Mouse (Mus musculus): ENCODE measurements at regions not wholly inside any gene's neighbourhood (a gene's known extent, or its start where the extent isn't known, plus 50 kb on each side); places are given as distances from the start of the nearest gene placed in this dataset.

DNA sequence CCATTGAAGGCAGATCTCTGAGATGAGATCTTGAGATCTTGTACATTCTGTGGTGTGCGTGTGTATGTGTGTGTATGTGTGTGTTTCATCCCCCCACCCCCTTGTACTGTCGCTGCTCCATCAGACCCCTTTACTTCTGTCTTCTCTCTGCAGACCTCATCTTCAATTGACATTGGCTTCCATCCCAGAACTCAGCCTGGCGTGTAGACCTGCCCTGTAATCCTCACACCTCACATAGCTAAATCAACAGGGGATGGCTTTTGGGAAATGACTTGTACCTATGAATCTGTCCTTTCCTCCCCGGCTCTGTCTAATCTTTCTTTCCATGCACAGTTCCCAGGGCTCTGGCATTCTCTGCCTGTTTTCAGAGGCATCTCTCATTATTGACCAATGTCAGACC lies 1227.5 kb upstream of the A1bg start:
- Histone ChIP-seq H3K4me2 (ENCODE audit: low read depth, severe bottlenecking) (no peak overlapping the region), H3K27me3 (ENCODE audit: control insufficient read depth, insufficient read depth, low read length) (no peaks in the 10 kb centered on the region), H3K36me3 (ENCODE audit: control insufficient read depth, insufficient read depth, low read length) (no peaks in the 10 kb centered on the region), H3K27ac (replicated peaks; ENCODE audit: low read depth, low read length) (no peak overlapping the region), H3K4me1 (ENCODE audit: control insufficient read depth, insufficient read depth, low read length) (no peaks in the 10 kb centered on the region), H3K9ac (ENCODE audit: low read length) (no peak overlapping the region), H3K9me3 (ENCODE audit: control insufficient read depth, low read length) (no peaks in the 10 kb centered on the region), H3K4me3 (ENCODE audit: low read depth, low read length) (no peak overlapping the region)
- no peak for DNase-seq (ENCODE audit: low spot score)
- ATAC-seq (ENCODE audit: insufficient number of reproducible peaks, low FRiP score, low TSS enrichment, low read depth), result no peak
- WGBS, result 95% methylated on average over 4 of the region's 4 CpGs

DNA sequence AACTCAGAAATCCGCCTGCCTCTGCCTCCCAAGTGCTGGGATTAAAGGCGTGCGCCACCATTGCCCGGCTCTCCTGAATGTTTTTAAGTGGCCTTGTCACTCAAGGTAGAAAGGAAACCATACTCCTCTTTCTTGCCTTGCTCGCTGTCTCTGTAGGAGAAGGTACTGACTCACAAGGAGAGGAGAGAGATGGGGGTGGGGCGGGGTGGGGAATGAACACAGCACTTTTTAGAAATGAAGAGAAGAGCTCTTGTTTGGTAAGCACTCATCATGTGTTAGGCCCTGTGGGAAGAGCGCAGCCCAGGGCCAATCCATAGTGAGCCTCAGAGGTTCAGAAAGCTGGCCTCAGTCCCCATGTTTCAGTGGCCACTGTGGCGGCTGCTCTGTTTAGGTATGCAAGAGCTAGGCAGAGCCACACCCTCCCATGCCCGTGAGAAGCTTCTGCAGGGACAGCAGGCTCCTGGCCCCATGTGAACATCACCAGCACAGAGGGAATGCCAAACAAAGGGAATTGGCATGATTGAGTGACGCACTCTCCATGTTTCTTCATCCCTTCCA lies 1225.9 kb upstream of the A1bg start:
- Histone ChIP-seq H3K4me3 (ENCODE audit: low read depth, low read length) (no peak overlapping the region), H3K27ac (replicated peaks; ENCODE audit: low read depth, low read length) (no peak overlapping the region), H3K27me3 (ENCODE audit: control insufficient read depth, insufficient read depth, low read length) (no peaks in the 10 kb centered on the region), H3K9ac (ENCODE audit: low read length) (no peak overlapping the region), H3K4me2 (ENCODE audit: low read depth, severe bottlenecking) (no peak overlapping the region), H3K4me1 (ENCODE audit: control insufficient read depth, insufficient read depth, low read length) (no peaks in the 10 kb centered on the region), H3K9me3 (ENCODE audit: control insufficient read depth, low read length) (no peaks in the 10 kb centered on the region), H3K36me3 (ENCODE audit: control insufficient read depth, insufficient read depth, low read length) (no peaks in the 10 kb centered on the region)
- WGBS, result 85% methylated on average over 10 of the region's 10 CpGs
- ATAC-seq (ENCODE audit: insufficient number of reproducible peaks, low FRiP score, low TSS enrichment, low read depth) (no peak), DNase-seq (ENCODE audit: low spot score) (no peak)

DNA sequence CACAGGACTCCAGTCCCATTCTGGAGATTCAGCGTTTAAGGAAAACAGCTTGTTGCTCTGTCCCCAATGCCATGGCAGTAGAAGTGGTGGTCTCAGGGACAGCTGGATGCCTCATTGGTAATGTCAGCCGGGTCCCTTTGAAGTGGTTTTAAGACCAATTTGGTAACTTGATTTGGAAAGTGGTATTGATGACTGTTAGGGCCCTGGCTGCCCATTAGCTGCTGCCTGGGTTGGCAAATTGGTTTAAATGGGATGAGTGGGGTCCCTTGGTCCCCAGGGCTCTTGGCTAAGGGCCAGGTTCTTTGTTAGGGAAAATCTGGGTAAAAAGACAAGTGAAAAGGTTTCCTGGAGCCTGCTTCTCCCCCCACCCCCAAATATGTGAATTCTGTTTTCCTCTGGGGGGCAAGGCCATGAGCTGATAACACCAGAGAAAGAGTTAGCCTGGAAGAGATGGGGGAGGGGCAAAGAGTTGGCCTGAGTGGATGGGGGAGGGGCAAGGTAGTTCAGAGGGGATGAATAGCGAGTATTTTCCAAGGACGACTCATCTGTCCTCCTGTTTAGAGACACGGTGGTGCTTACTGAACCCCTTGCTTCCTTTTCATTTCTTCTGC lies 1224.6 kb upstream of the A1bg start:
- H3K27ac ChIP-seq (replicated peaks; ENCODE audit: low read depth, low read length), result no peak overlapping the region

GRCm38 (mm10) chr15:62145643-62146285 lies 1223.0 kb upstream of the A1bg start:
- no peak overlapping the region for H3K9ac ChIP-seq (ENCODE audit: low read length)
- H3K27ac ChIP-seq (replicated peaks; ENCODE audit: low read depth, low read length), result no peak overlapping the region
- H3K4me2 ChIP-seq (ENCODE audit: low read depth, severe bottlenecking), result no peak overlapping the region
- no peaks in the 10 kb centered on the region for H3K36me3 ChIP-seq (ENCODE audit: control insufficient read depth, insufficient read depth, low read length)
- ATAC-seq (ENCODE audit: insufficient number of reproducible peaks, low FRiP score, low TSS enrichment, low read depth) (no peak), DNase-seq (ENCODE audit: low spot score) (no peak)
- H3K4me1 ChIP-seq (ENCODE audit: control insufficient read depth, insufficient read depth, low read length), result no peaks in the 10 kb centered on the region
- H3K27me3 ChIP-seq (ENCODE audit: control insufficient read depth, insufficient read depth, low read length), result no peaks in the 10 kb centered on the region
- WGBS, result 90% methylated on average over 4 of the region's 4 CpGs
- H3K4me3 ChIP-seq (ENCODE audit: low read depth, low read length), result no peak overlapping the region
- H3K9me3 ChIP-seq (ENCODE audit: control insufficient read depth, low read length), result no peaks in the 10 kb centered on the region

More for the DNA sequence above, 1224.6 kb upstream of the A1bg start:
- DNase-seq (ENCODE audit: low spot score) (no peak), ATAC-seq (ENCODE audit: insufficient number of reproducible peaks, low FRiP score, low TSS enrichment, low read depth) (no peak)
- Histone ChIP-seq H3K9me3 (ENCODE audit: control insufficient read depth, low read length) (no peaks in the 10 kb centered on the region), H3K4me2 (ENCODE audit: low read depth, severe bottlenecking) (no peak overlapping the region), H3K9ac (ENCODE audit: low read length) (no peak overlapping the region), H3K36me3 (ENCODE audit: control insufficient read depth, insufficient read depth, low read length) (no peaks in the 10 kb centered on the region), H3K4me3 (ENCODE audit: low read depth, low read length) (no peak overlapping the region), H3K27me3 (ENCODE audit: control insufficient read depth, insufficient read depth, low read length) (no peaks in the 10 kb centered on the region), H3K4me1 (ENCODE audit: control insufficient read depth, insufficient read depth, low read length) (no peaks in the 10 kb centered on the region)
- 22% methylated on average over 5 of the region's 5 CpGs for WGBS

- WGBS, result 90% methylated on average over 10 of the region's 10 CpGs
- Histone ChIP-seq H3K9ac (ENCODE audit: low read length) (no peak overlapping the region), H3K27me3 (ENCODE audit: control insufficient read depth, insufficient read depth, low read length) (no peaks in the 10 kb centered on the region), H3K4me1 (ENCODE audit: control insufficient read depth, insufficient read depth, low read length) (no peaks in the 10 kb centered on the region), H3K9me3 (ENCODE audit: control insufficient read depth, low read length) (no peaks in the 10 kb centered on the region), H3K36me3 (ENCODE audit: control insufficient read depth, insufficient read depth, low read length) (no peaks in the 10 kb centered on the region), H3K27ac (replicated peaks; ENCODE audit: low read depth, low read length) (no peak overlapping the region), H3K4me3 (ENCODE audit: low read depth, low read length) (no peak overlapping the region), H3K4me2 (ENCODE audit: low read depth, severe bottlenecking) (no peak overlapping the region)
- no peak for DNase-seq (ENCODE audit: low spot score)
- ATAC-seq (ENCODE audit: insufficient number of reproducible peaks, low FRiP score, low TSS enrichment, low read depth), result no peak
Observed at GRCm38 (mm10) chr15:62144776-62145564, 1222.2 kb upstream of the A1bg start.

DNA sequence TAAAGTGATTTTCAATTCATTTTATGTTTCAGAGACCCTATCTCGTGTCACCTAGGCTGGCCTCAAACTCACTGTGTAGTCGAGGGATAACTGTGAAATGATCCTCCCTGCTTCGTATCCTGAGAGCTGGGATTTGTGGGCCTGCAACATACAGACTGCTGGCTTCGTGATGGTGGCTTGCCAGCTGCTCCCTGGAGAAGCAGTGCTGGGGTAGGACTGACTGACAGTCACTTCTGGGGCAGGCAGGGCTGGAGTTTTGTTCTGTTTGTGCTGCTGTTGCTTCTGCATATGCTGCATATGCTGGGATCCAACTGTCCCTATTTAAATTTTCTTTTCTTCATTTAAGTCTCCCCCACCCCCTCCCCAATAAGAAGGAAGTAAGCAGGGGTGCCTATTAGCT lies 1217.0 kb upstream of the A1bg start:
- ATAC-seq (ENCODE audit: insufficient number of reproducible peaks, low FRiP score, low TSS enrichment, low read depth) (no peak), DNase-seq (ENCODE audit: low spot score) (no peak)
- Histone ChIP-seq H3K4me3 (ENCODE audit: low read depth, low read length) (no peak overlapping the region), H3K27ac (replicated peaks; ENCODE audit: low read depth, low read length) (no peak overlapping the region), H3K4me1 (ENCODE audit: control insufficient read depth, insufficient read depth, low read length) (no peaks in the 10 kb centered on the region), H3K9ac (ENCODE audit: low read length) (no peak overlapping the region), H3K36me3 (ENCODE audit: control insufficient read depth, insufficient read depth, low read length) (no peaks in the 10 kb centered on the region), H3K4me2 (ENCODE audit: low read depth, severe bottlenecking) (no peak overlapping the region), H3K27me3 (ENCODE audit: control insufficient read depth, insufficient read depth, low read length) (no peaks in the 10 kb centered on the region), H3K9me3 (ENCODE audit: control insufficient read depth, low read length) (no peaks in the 10 kb centered on the region)
- WGBS, result 70% methylated on average over 4 of the region's 4 CpGs

DNA sequence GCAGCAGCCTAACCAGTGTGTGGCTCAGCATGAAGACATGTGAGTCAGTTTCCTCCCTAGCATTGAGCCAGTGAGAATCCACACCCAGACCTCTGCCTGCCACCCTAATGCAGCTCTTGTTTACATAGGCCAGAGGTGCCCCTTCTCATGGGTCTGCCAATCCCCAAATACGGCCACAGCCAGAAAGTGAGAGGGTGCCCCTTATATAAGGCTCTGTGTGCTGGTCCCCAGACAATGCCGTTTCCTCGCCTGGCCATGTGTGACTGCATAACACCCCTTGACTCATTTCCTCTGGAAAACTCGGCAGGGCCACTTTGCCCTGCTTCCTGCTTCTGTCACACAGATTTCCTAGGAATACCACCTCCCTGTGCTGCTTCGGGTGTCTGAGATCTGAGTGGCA lies 1216.4 kb upstream of the A1bg start:
- 43% methylated on average over 5 of the region's 5 CpGs for WGBS
- no peak overlapping the region for H3K27ac ChIP-seq (replicated peaks; ENCODE audit: low read depth, low read length)
- no peak for ATAC-seq (ENCODE audit: insufficient number of reproducible peaks, low FRiP score, low TSS enrichment, low read depth)

GRCm38 (mm10) chr15:62138701-62139100 lies 1215.9 kb upstream of the A1bg start:
- Histone ChIP-seq H3K4me1 (ENCODE audit: control insufficient read depth, insufficient read depth, low read length) (no peaks in the 10 kb centered on the region), H3K27ac (replicated peaks; ENCODE audit: low read depth, low read length) (no peak overlapping the region), H3K4me3 (ENCODE audit: low read depth, low read length) (no peak overlapping the region), H3K9ac (ENCODE audit: low read length) (no peak overlapping the region), H3K36me3 (ENCODE audit: control insufficient read depth, insufficient read depth, low read length) (no peaks in the 10 kb centered on the region), H3K27me3 (ENCODE audit: control insufficient read depth, insufficient read depth, low read length) (no peaks in the 10 kb centered on the region), H3K4me2 (ENCODE audit: low read depth, severe bottlenecking) (no peak overlapping the region), H3K9me3 (ENCODE audit: control insufficient read depth, low read length) (no peaks in the 10 kb centered on the region)
- DNase-seq (ENCODE audit: low spot score) (no peak), ATAC-seq (ENCODE audit: insufficient number of reproducible peaks, low FRiP score, low TSS enrichment, low read depth) (no peak)
- WGBS, result 91% methylated on average over 6 of the region's 6 CpGs

More for the DNA sequence above, 1216.4 kb upstream of the A1bg start:
- Histone ChIP-seq H3K4me2 (ENCODE audit: low read depth, severe bottlenecking) (no peak overlapping the region), H3K9ac (ENCODE audit: low read length) (no peak overlapping the region), H3K4me3 (ENCODE audit: low read depth, low read length) (no peak overlapping the region), H3K9me3 (ENCODE audit: control insufficient read depth, low read length) (no peaks in the 10 kb centered on the region), H3K4me1 (ENCODE audit: control insufficient read depth, insufficient read depth, low read length) (no peaks in the 10 kb centered on the region), H3K27me3 (ENCODE audit: control insufficient read depth, insufficient read depth, low read length) (no peaks in the 10 kb centered on the region), H3K36me3 (ENCODE audit: control insufficient read depth, insufficient read depth, low read length) (no peaks in the 10 kb centered on the region)
- no peak for DNase-seq (ENCODE audit: low spot score)
